Mouse (Mus musculus) myocyte (in vitro differentiated cells): ENCODE results near the gene Rab2b.

ENCODE experiments used
- MAX ChIP-seq: IDR thresholded peaks from one replicate; pipeline ENCODE4 v1.6.1; 2011; ENCODE audit warnings: low read depth, mild to moderate bottlenecking, control low read depth
- MYOD1 ChIP-seq, 3 experiments: IDR thresholded peaks; one replicate each; pipeline ENCODE4 v1.6.1; 2011; ENCODE audit warnings: control low read depth in 2 of 3, low read depth in 2 of 3, mild to moderate bottlenecking in 2 of 3, moderate library complexity in 1 of 3; ENCODE audit not compliant: insufficient read length in 2 of 3, control insufficient read depth in 1 of 3
- POLR2A ChIP-seq: IDR thresholded peaks from one replicate; pipeline ENCODE4 v1.6.1; 2011; ENCODE audit warnings: low read depth, mild to moderate bottlenecking, control low read depth, moderate library complexity; ENCODE audit not compliant: insufficient read length
- SRF ChIP-seq: IDR thresholded peaks from one replicate; pipeline ENCODE4 v1.6.1; 2011; ENCODE audit warnings: low read depth; ENCODE audit not compliant: control insufficient read depth, insufficient read length
- TCF12 ChIP-seq: IDR thresholded peaks from one replicate; pipeline ENCODE4 v1.6.1; 2011; ENCODE audit warnings: mild to moderate bottlenecking, control low read depth; ENCODE audit not compliant: poor library complexity, insufficient read depth, severe bottlenecking

DNA sequence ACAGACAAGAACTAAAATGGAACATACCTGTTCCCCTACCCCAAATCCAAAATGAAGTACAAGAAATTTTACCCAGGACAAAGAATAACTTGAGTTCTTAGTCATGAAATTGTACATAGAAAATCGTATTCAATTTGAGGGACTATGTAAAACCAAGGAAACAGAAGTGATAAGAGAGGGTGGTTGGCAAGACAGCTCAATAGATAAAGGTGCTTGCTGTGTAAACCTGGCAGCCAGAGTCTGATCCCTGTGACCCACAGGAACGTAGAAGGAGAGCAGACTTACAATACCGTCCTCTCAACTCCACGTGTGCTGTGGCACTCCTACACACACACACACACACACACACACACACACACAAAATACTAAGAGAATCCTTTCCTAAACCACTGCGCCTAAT lies 62.1 kb downstream of the Rab2b start:
- TF ChIP-seq POLR2A, result no peak
- TF ChIP-seq MAX, result no peak
- no peak for TF ChIP-seq MYOD1 (IDR thresholded peaks at IDR 0.05; ENCODE audit: control insufficient read depth in 1 of 3, insufficient read length in 2 of 3, low read depth in 2 of 3)
- no peak for TF ChIP-seq SRF
- TF ChIP-seq TCF12, result no peak
